ENCODE assay signal across 34 mouse cellular contexts in genomic region chr9:81982461-81982860, GRCm38 (mm10).
"Had no signal": no experiment of that assay in that cellular context is flagged by ENCODE, and none has a peak within 500 bp of the region (broad histone marks: within the 10 kb centered on the region; RNA-seq: fewer than 3 reads in every experiment).

No protein-coding gene starts in this region.

- DNase-seq: heart, postnatal 10 days; heart, postnatal 14 days; heart, postnatal 36 days; heart, postnatal 4 days; kidney, adult 11 months; kidney, adult 18-20 months; kidney, adult 2 months; kidney, adult 8-10 months; kidney, adult 9 months; kidney, postnatal 10 days; kidney, postnatal 14 days; kidney, postnatal 25 days; kidney, postnatal 36 days; kidney, postnatal 4 days; layer of hippocampus, adult 9-11 months; layer of hippocampus, postnatal 36 days had no signal

- H3K4me1 ChIP-seq: heart, embryonic 12.5 days; heart, embryonic 13.5 days; heart, embryonic 15.5 days; hindbrain, embryonic 10.5 days; hindbrain, embryonic 12.5 days; hindbrain, embryonic 13.5 days; hindbrain, embryonic 15.5 days; intestine, embryonic 15.5 days; kidney, embryonic 15.5 days had no signal

- H3K36me3 ChIP-seq: heart, embryonic 12.5 days; heart, embryonic 13.5 days; heart, embryonic 15.5 days; hindbrain, embryonic 10.5 days; hindbrain, embryonic 12.5 days; hindbrain, embryonic 13.5 days; hindbrain, embryonic 15.5 days; intestine, embryonic 15.5 days; kidney, embryonic 15.5 days had no signal

- H3K9me3 ChIP-seq: heart, embryonic 12.5 days; heart, embryonic 13.5 days; heart, embryonic 15.5 days; hindbrain, embryonic 10.5 days; hindbrain, embryonic 12.5 days; hindbrain, embryonic 13.5 days; hindbrain, embryonic 15.5 days; intestine, embryonic 15.5 days; kidney, embryonic 15.5 days had no signal

- H3K9ac ChIP-seq: heart, embryonic 12.5 days; heart, embryonic 13.5 days; heart, embryonic 15.5 days; hindbrain, embryonic 12.5 days; hindbrain, embryonic 13.5 days; hindbrain, embryonic 14.5 days; hindbrain, embryonic 15.5 days; intestine, embryonic 15.5 days; kidney, embryonic 15.5 days had no signal

- H3K27ac ChIP-seq: heart, embryonic 13.5 days; heart, embryonic 15.5 days; hindbrain, embryonic 10.5 days; hindbrain, embryonic 12.5 days; hindbrain, embryonic 13.5 days; hindbrain, embryonic 14.5 days; hindbrain, embryonic 15.5 days; hindbrain, postnatal 0 days; intestine, embryonic 15.5 days; kidney, embryonic 15.5 days; kidney, postnatal 0 days; layer of hippocampus, adult 2 months; left cerebral cortex, adult 2 months had no signal

- H3K4me3 ChIP-seq: heart, embryonic 12.5 days; heart, embryonic 13.5 days; heart, embryonic 15.5 days; hindbrain, embryonic 10.5 days; hindbrain, embryonic 12.5 days; hindbrain, embryonic 13.5 days; hindbrain, embryonic 15.5 days; intestine, embryonic 15.5 days; kidney, embryonic 15.5 days; layer of hippocampus, adult 2 months; left cerebral cortex, adult 2 months had no signal

- ATAC-seq: hindbrain, embryonic 16.5 days; hindbrain, postnatal 0 days; inflammation-experienced regulatory T-cells, adult 6 months; intestine, embryonic 15.5 days; intestine, embryonic 16.5 days; intestine, postnatal 0 days had no signal

- H3K27me3 ChIP-seq: heart, embryonic 12.5 days; heart, embryonic 13.5 days; heart, embryonic 15.5 days; hindbrain, embryonic 12.5 days; hindbrain, embryonic 13.5 days; hindbrain, embryonic 15.5 days; intestine, embryonic 15.5 days; kidney, embryonic 15.5 days had no signal
